Mouse (Mus musculus) cerebellum, adult 8-10 months (tissue): ENCODE results near the gene Slc16a6.
"Not testable (repeated sequence)": the region's sequence is repeated elsewhere in the genome, so short reads cannot be mapped to it uniquely, and the experiment has no call there.

ENCODE experiments used
- DNase-seq: peaks from one replicate; pipeline ENCODE4 v3.0.0; 2022

Gene Slc16a6

GRCm38 (mm10) chr11:109473171-109474085 is at the start of gene Slc16a6, which contains the start of gene Arsg:
TSS of gene Slc16a6 (minus strand) at chr11:109473598.
TSS of gene Arsg (plus strand) at chr11:109473374.
- peak; percentile 86 for DNase-seq

GRCm38 (mm10) chr11:109520958-109521357 is 47.6 kb upstream of the Slc16a6 start:
- no peak for DNase-seq

- DNase-seq: no peak
These were observed 44.4 kb upstream of the Slc16a6 start for GRCm38 (mm10) chr11:109517816-109518215.

DNA sequence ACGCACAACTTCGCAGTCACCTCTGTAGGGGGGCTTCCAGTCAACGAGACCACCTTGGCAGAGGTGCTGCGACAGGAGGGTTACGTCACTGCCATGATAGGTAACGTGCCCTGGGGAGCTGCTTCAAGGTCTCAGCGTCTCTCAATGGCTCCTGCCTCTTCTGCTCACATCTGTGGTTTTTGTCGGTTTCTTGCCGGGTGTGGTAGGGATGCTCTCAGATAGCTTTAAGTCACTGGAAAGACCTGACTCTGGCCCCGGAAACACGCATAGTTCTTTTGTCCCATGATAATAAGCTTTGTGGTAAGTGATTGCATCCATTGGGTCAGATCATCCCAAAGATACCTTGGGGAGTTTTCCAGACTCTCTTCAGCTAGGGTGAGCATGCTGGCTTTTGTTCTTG is 43.9 kb upstream of the Slc16a6 start:
- no peak for DNase-seq

DNA sequence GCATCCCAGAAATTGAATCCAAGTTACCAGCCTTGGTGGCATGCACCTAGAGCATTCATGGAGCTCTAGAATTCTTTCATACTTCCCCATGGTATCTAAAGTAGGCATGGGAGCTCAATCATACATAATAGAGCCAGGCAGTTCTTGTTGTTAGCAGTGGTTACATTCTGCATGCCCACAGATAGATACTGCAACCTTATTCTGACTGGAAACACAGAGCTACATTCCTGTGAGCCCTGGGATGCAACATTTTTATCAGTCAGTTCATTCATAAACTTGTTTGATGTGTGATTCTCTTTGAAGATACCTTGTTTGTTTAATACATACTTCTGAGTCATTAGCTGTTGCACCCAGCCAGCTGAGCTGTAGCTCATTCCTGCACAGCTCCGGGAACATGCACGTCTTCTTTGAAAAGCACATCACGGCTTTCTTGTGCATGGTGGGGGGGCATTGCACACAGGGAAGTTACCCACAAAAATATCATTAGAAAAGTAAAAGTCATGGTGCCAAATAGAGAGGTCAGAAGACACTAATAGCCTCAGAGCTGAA is 40.7 kb upstream of the Slc16a6 start:
- no peak for DNase-seq

- DNase-seq: no peak
These were observed 39.7 kb upstream of the Slc16a6 start for GRCm38 (mm10) chr11:109512995-109513675.

- no peak for DNase-seq
These were observed 33.7 kb upstream of the Slc16a6 start for GRCm38 (mm10) chr11:109507068-109507467.

DNA sequence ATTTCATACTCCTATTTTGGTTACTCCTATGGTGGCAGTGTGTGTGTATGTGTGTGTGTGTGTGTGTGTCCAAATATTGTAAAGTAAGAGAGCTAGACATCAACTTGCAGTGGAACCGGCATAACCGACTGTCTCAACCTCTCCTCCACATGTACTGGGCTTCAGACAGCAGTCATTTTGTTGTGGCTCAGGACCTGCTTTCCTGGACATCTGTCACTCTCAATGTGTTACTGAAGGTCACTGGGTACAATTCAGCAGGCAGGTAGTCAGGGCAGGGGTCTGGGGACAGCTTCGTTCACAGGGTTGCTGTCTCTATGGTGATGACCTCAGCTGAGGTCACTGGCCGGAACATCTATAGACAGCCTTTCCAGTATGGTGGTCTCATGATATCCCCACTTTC is 32.4 kb upstream of the Slc16a6 start:
- no peak for DNase-seq

DNA sequence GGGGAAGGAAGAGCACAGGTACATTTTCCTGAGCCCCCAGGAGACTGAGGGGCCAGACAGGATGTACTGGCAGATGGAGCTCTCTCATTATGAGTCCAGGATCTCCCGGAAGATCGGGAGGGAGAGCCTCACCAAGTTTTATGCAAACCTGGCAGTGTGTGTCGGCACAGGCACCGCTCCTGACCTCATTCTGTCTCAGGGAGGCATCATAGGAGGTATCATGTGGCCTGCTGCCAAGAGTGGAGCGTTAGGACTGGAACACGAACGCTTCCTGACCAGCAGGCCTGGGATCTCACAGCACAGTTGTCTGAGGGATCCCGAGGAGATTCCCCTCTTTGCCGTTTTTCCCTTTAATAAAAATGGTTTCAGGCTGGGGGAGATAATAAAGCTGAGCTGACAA is 31.6 kb upstream of the Slc16a6 start:
- DNase-seq: peak; percentile 96

DNA sequence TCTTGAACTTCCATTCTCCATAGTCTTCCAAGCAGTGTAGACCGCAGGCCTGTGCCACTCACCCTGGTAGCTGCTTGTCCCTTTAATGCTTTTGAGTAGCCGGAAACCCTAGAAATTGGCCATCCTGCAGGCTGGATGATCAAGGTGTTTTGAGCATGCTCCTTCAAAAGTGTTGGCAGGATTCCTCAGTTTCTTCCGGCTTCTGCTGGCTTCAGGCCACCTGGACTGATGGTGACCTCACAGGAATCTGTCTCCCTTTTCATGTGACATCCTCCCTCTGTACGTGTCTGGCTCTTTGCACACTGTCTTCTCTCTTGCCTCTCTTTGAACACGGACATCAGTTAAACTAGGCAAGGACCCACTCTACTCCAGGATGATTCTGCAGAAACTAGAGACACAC is 26.8 kb upstream of the Slc16a6 start:
- DNase-seq: peak; percentile 73

- DNase-seq: no peak
These were observed 24.6 kb upstream of the Slc16a6 start for GRCm38 (mm10) chr11:109497990-109498389.

- DNase-seq: no peak
These were observed 23.8 kb upstream of the Slc16a6 start for GRCm38 (mm10) chr11:109496996-109497714.

- no peak for DNase-seq
These were observed 23.1 kb upstream of the Slc16a6 start for GRCm38 (mm10) chr11:109496475-109496993.

DNA sequence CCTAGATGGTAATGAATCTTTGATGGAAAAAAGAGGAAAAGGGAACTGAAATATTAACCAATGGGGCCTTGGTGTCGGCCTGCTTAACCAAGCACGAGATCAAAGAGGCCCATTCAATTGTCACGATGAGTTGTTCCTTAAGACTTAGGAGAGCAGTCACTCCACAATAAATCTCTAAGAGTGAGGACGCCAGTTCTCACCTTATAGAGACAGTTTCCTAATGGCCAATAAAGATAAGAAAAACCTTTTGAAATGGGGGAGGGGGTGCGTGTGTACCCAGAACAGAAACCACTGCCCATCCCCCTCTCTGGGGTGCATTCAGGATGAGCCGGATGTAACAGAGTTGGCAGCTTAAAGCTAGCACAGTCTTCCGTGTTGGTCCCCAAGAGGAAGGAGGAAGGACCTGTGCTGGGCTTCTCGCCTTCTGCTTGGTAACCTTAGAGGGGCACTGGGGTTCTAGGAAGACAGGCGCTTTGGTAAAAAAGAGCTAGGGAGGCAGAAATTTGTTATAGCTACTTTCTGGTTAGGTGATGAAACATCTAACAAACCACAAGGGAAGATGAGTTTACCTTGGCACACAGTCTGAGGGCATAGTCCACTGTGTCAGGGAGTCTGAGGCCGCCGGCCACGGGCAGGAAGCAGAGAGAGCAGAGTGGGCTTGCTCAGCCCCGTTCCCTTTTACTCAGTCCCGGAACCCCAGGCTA is 22.5 kb upstream of the Slc16a6 start:
- no peak for DNase-seq

DNA sequence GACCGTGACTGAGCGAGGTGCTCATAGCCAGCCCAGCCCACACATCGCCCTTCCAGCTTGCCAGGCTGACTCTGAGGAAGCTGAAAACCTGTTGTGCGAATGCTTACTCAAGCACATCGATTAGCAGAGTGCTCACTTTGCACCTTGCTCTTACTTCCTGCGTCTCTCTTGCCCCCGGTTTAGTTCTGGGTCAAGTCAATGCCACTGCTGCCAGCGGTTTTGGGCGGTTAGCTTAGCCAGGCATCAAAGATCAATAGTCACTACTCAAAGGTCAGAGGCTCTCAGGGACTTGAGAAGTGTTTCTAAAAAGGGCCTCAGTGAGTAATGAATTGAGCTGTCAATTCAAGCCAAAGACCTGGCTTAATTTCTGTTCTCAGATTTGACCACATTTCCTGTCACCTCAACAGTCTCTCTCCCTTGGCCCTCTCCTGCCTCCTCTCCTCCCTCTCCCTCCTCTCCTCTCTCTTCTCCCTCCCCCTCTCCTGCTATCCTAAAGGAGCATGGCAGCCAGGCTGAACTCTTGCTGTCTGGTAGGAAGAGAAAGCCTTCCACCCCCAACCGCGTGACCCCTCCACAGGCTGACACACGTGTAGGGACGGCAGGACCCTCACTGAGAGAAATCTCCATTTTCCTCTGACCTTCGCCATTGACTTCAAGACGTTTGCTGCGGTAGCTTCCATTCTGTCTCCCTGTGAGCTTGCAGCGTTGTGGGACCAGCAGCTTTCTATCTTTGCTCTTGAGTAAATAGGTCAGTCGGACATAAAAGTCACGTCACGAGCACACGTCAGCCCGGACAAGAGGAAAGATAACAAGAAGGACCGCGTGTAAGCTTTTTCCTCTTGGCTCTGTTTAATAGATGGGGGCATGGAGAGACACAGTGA is 21.7 kb upstream of the Slc16a6 start:
- no peak for DNase-seq

DNA sequence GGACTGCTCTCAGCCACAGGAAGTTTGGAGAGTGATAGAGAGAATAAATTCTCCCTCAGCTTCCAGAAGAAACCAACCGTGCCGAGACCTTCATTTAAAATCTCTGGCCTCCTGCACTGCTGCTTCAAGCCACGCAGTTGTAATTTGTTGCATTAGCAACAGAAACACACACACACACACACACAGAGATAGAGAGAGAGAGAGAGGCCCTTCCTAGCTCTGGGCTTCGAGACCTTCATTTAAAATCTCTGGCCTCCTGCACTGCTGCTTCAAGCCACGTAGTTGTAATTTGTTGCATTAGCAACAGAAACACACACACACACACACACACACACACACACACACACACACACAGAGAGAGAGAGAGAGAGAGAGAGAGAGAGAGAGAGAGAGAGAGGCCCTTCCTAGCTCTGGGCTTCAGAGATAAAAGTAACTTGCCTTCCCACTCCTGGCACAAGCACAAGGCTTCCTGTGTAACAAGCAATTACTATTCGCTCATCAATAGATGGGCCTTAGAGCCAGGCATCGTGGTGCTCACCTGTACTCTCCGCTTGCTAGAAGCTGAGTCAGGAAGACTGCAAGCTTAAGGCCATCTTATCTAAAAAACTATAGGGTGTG is 19.6 kb upstream of the Slc16a6 start:
- not testable (repeated sequence) for DNase-seq

DNA sequence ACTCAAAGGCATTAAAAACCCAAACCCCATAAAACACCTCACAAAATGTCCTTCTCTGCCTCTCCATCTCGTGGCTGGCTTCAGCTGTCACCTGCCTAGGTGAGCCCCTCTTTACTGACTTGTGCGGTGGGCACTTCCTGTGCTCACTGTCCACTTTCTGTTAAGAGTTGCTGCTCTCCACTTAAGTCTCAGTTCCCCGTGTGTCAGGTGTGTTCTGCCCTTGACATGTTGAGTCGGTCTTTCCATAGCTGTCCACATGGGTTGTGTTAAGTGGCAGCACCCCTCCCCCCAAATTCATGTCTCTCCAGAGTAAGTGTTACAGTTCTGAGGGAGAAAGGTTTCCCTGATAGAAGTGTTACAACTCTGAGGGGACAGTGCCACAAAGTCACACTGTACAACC is 18.4 kb upstream of the Slc16a6 start:
- no peak for DNase-seq

DNA sequence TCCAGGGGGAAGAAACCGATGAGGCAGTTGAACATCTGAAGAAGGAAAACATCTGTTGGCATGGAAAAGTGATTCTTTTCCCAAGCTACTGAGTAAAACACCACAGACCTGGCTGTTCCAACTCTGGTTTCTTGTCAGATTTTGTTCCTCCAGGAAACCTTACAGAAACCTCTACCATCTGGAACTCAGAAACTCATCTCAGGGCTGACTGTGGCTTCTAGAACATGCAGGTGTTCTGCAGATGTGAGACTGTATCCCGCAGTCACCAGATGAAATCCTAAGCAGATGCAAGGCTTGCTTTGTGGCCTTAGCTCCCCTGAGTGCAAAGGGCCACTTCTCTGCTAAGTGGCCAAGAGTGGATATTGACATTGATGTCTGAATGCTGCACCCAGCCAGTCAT is 16.4 kb upstream of the Slc16a6 start:
- DNase-seq: no peak

GRCm38 (mm10) chr11:109487991-109488684 is 14.7 kb upstream of the Slc16a6 start:
- no peak for DNase-seq

- no peak for DNase-seq
These were observed 13.7 kb upstream of the Slc16a6 start for GRCm38 (mm10) chr11:109487111-109487510.
